Mouse (Mus musculus) E14TG2a.4 (cell line): ENCODE data around the gene Tex2.

ENCODE experiments used
- CTCF ChIP-seq: conservative IDR thresholded peaks from 2 replicates; pipeline ENCODE4 v1.5.1; 2014; ENCODE audit warnings: low read length
- NANOG ChIP-seq: IDR thresholded peaks from 2 replicates; pipeline ENCODE4 v1.6.1; 2014; ENCODE audit warnings: borderline replicate concordance, low read length, mixed read lengths
- POU5F1 ChIP-seq: IDR thresholded peaks from 2 replicates; pipeline ENCODE4 v1.6.1; 2014; ENCODE audit warnings: low read length, borderline replicate concordance

DNA sequence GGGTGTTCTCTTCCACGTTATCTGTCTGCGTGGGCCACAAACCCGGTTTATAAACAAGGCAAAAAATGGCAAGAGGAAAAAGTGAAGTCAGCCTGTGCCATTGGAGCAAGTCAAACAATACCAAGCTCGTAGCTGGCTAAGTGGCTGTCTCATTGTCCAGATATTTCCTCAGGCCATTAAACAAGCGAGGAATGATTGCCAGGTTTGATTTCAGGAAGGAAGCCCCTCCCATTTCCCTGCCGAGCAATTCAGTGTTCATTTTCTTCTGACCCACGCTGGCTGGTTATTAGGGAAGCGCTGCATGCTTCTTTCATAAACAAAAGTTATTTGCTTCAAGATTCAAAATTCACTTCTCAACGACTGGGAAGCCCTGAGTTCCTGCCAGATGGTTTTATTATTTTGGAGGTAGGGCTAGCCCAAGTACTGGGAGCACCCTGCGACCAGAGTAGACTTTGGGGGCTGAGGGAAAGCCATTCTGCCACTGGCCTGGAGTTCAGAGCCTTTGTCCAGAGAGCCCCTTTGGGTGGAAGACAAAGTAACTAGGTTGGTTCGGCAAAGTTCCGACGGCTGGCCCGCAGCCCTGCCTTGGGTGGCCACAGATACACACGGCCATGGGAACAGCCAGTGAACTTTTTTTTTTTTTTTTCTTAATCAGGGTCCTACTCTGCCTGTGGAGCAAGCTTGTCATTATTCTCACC is 46.5 kb upstream of the Tex2 start:
- TF ChIP-seq CTCF (no peak), POU5F1 (no peak), NANOG (no peak)
